Mouse (Mus musculus) adrenal gland, adult 10 weeks (tissue): ENCODE data around the gene Ddrgk1. TPM values are rescaled to one million over a fixed set of nuclear protein-coding genes. Genes with fewer than 3 reads are reported as not detected.

Experiments
- polyA plus RNA-seq: library from polyadenylated mRNA; stranded (reverse); fragments of 350-450 nt; fragmentation: Illumina TruSeq; extraction: RNeasy Lipid Tissue Mini Kit (QIAGEN cat#74804); gene quantifications from one replicate; pipeline ENCODE4 v1.2.3, GENCODE M21; 2014; ENCODE audit warnings: low read depth, low replicate concordance

Ddrgk1 gene
- polyA plus RNA-seq = 16.0 TPM

DNA sequence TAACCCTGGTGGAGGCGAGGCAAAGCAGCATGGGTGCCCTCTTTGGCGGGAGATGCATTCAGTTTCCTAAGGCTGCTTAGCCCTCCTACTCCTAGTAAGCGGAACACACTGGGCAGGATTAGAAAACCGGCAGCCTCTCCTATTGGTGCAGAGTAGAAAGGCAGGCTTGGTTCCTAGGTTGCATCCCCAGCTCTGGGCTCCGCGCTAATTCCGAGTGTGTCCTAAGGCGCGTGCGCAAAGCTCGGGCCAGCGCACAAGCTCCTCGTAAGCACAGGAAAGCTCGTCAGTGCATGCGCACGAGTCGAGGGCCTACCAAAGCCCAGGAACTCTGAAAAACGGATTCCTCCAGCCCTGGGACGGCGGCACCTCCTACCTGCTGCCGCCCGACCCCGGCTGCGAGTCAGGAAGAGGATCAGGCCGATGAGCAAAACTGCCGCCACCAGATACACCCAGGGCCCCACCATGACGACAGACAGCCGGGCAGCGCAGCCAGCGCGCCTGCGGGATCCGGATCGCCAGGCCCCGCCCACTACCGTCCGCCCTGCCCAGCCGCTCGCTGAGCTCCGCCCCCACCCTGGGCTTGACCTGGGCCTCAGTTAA, at the start of gene Ddrgk1:
Gene Ddrgk1 (minus strand): TSS at position 558 of the 600 bp plus-strand sequence.

DNA sequence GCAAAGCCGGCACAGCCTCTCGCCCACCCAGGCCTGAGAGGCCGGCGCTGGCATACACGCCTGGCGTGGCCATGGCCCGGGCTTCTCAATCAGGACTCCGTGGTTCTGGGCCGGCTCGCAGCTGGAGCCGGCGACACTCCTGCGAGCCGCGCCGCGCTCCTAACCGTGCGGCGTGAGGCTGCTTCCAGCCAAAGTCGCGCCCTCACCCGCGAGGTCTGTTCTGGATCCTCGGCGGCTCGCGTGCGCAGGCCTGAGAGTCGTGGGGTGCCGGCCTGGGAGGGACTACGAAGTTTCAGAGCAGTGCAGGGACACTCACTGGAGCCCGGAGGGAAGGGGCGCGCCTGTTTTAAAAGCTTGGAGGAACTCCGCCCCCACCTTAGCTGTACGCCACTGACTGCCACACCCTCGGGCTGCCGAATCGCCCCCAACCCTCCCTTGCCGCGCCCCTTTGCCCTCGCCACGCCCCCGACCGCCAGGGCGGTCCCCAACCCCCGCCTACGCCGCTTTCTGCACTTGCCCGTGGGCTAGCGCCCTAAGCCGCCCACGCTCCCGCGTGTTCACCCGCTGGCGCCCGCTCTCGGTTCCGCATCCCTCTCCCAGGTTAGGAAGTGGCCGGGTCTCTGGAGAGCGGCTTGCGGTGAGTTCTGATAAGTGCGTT, 32.8 kb upstream of the Ddrgk1 start, which contains the start of gene Slc4a11:
Gene Slc4a11 (minus strand): TSS at position 367 of the 658 bp plus-strand sequence.

DNA sequence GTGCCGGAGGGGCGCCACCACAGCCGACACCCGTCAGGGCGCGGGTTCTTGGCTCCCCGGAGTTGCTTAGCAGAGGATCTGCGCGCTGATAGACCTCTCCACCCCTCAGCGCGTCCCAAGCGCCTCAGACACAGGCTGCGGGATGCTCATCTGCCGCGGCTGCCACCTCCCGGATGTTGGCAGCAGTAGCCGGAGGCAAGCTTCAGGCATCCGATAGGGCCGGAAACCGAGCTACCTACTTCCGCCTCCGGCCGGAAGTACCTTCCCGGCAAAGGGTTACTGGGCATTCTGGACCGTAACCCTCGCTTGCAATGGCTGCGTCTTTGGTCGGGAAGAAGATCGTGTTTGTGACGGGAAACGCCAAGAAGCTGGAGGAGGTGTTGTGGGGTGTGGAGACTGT, 3.1 kb upstream of the Ddrgk1 start, which contains the start of gene Itpa:
Gene Itpa (plus strand): TSS at position 52 of the 400 bp plus-strand sequence.

DNA sequence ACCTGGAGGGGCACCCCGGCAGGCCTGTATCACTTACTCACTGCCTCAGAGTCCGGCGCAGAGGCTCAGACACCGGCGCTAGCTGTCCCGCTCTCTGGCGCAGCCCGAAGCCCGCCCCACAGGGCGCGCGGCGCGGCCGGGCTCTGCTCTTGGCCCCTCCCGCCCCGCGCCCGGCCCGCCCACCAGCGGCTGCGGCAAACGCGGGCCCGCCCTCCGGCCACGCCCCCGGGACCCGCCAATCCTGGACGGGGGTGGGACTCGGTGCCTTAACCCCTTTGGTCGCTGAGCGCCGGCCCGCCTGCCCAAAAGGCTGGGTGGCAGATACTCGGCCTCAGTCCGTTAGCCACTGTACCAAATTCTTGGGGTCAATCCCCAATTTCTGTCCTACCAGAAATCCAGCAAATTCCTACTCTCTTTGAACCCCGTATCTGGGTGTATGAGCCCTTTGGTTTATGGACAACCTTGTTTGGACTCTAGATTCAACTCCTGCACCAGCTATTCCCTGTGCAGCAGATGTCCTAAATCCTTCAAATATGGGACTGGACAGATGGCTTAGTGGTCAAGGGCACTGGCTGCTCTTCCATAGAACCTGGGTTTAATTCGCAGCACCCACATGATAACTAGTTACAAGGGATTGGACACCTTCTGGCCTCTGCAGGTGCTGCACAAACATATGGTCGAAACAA, 21.6 kb downstream of the Ddrgk1 start, which contains the start of gene Lzts3:
Gene Lzts3 (minus strand): TSS at position 120 of the 686 bp plus-strand sequence.

DNA sequence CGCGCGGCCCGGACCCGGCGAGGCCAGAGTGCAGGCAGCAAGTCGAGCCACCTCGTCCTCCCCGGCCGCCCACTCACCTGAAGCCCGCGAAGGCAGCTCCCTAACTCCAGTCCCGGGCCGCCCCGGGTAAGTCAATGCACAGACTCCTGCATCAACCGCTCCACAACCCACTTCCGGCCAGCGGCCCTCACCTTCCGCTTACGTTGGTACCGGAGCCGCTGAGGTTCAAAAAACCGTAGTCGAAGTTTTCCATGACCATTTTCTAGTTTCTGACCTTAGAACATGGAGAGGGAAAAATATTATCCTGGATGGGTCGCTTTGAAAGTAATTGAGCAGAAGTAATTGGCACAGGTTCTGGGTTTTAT, 34.6 kb downstream of the Ddrgk1 start, which contains the start of the genes Fastkd5 and Ubox5:
Gene Fastkd5 (minus strand): TSS at position 189 of the 365 bp plus-strand sequence.
Gene Ubox5 (minus strand): TSS at position 200 of the 365 bp plus-strand sequence.

Other genes starting within 250 kb of the Ddrgk1 start
- 23.9 TPM for gene Vps16, start 240.3 kb downstream of the Ddrgk1 start, polyA plus RNA-seq
- 5.9 TPM for gene Pced1a, start 240.0 kb downstream of the Ddrgk1 start, polyA plus RNA-seq
- gene Ptpra, start 214.4 kb downstream of the Ddrgk1 start, polyA plus RNA-seq = 196 TPM
- 1.2 TPM for gene Mrps26, start 100.9 kb downstream of the Ddrgk1 start, polyA plus RNA-seq
- gene Oxt, start 88.5 kb downstream of the Ddrgk1 start, polyA plus RNA-seq = not detected
- not detected for gene Avp, start 82.1 kb downstream of the Ddrgk1 start, polyA plus RNA-seq
- gene Fastkd5, start 34.6 kb downstream of the Ddrgk1 start, polyA plus RNA-seq = 32.5 TPM
- gene Ubox5, start 34.6 kb downstream of the Ddrgk1 start, polyA plus RNA-seq = 4.7 TPM
- gene Lzts3, start 21.9 kb downstream of the Ddrgk1 start, polyA plus RNA-seq = 2.3 TPM
- gene Itpa, start 3.0 kb upstream of the Ddrgk1 start, polyA plus RNA-seq = 40.2 TPM
- gene Slc4a11, start 32.9 kb upstream of the Ddrgk1 start, polyA plus RNA-seq = 0.64 TPM
- gene 4930402H24Rik, start 241.7 kb upstream of the Ddrgk1 start, polyA plus RNA-seq = 27.6 TPM
- 43.9 TPM for gene Atrn, start 241.8 kb upstream of the Ddrgk1 start, polyA plus RNA-seq